Mouse (Mus musculus) CH12.LX (cell line): ENCODE results near the gene Mybph.

ENCODE experiments used
- CHD1 ChIP-seq: IDR thresholded peaks from 2 replicates; pipeline ENCODE4 v1.6.1; 2012; ENCODE audit warnings: low read depth, low read length, improper control_type of control experiment, inconsistent platforms
- CHD2 ChIP-seq: IDR thresholded peaks from 2 replicates; pipeline ENCODE4 v1.6.1; 2011; ENCODE audit warnings: low read length, improper control_type of control experiment
- CTCF ChIP-seq, 2 experiments: IDR thresholded peaks in 1 of 2; conservative IDR thresholded peaks in 1 of 2; 2 replicates each; pipeline ENCODE4 v1.5.1; 2011 to 2012; ENCODE audit warnings: low read depth in 2 of 2, low read length in 2 of 2, improper control_type of control experiment in 1 of 2, inconsistent platforms in 1 of 2, mild to moderate bottlenecking in 1 of 2, moderate library complexity in 1 of 2
- ELF1 ChIP-seq: IDR thresholded peaks from 2 replicates; pipeline ENCODE4 v1.6.1; 2014; ENCODE audit warnings: low read depth, mild to moderate bottlenecking, inconsistent platforms, low read length, improper control_type of control experiment
- JUND ChIP-seq: conservative IDR thresholded peaks from 2 replicates; pipeline ENCODE4 v1.6.1; 2011; ENCODE audit warnings: low read depth, low read length, improper control_type of control experiment
- MAZ ChIP-seq: IDR thresholded peaks from 2 replicates; pipeline ENCODE4 v1.6.1; 2012; ENCODE audit warnings: low read depth, mild to moderate bottlenecking, inconsistent platforms, low read length, improper control_type of control experiment, moderate library complexity
- NELFE ChIP-seq: IDR thresholded peaks from 2 replicates; pipeline ENCODE4 v1.6.1; 2011; ENCODE audit warnings: low read depth, low read length, improper control_type of control experiment
- PAX5 ChIP-seq: IDR thresholded peaks from 2 replicates; pipeline ENCODE4 v1.6.1; 2012; ENCODE audit warnings: low read length, inconsistent platforms, mixed read lengths
- RAD21 ChIP-seq: IDR thresholded peaks from 2 replicates; pipeline ENCODE4 v1.6.1; 2011; ENCODE audit warnings: low read depth, mild to moderate bottlenecking, low read length, improper control_type of control experiment, moderate library complexity
- TCF12 ChIP-seq: IDR thresholded peaks from 2 replicates; pipeline ENCODE4 v1.6.1; 2014; ENCODE audit warnings: low read depth, mild to moderate bottlenecking, inconsistent platforms, low read length, improper control_type of control experiment
- USF2 ChIP-seq: conservative IDR thresholded peaks from 2 replicates; pipeline ENCODE4 v1.6.1; 2011; ENCODE audit warnings: low read depth, low read length, improper control_type of control experiment
- ZC3H11A ChIP-seq: IDR thresholded peaks from 2 replicates; pipeline ENCODE4 v1.6.1; 2012; ENCODE audit warnings: low read depth, mild to moderate bottlenecking, inconsistent platforms, low read length, improper control_type of control experiment

- TF ChIP-seq CHD1 (no peak), CTCF (conservative IDR thresholded peaks at IDR 0.05 in 1 of 2, IDR thresholded peaks at IDR 0.05 in 1 of 2; ENCODE audit: low read depth in 2 of 2, low read length in 2 of 2) (no peak), ZC3H11A (no peak), ELF1 (no peak), PAX5 (no peak), JUND (no peak), NELFE (no peak), TCF12 (no peak), RAD21 (no peak), CHD2 (no peak), MAZ (no peak), USF2 (no peak)
Observed at GRCm38 (mm10) chr1:134236142-134236541, 42.9 kb downstream of the Mybph start.
